Mouse (Mus musculus) small intestine, adult 2 months (tissue): ENCODE measurements around the gene Apba2.

ENCODE experiments used
- CTCF ChIP-seq: fragments of 200-500 bp; IDR thresholded peaks from 2 replicates; pipeline ENCODE4 v1.5.1; 2012; ENCODE audit warnings: low read depth, mild to moderate bottlenecking, control low read depth, inconsistent platforms, low read length, moderate library complexity, mixed read lengths; ENCODE audit not compliant: insufficient replicate concordance, insufficient read length; ENCODE audit errors: extremely low read depth
- POLR2A ChIP-seq: fragments of 200-500 bp; IDR thresholded peaks from 2 replicates; pipeline ENCODE4 v1.6.1; 2012; ENCODE audit warnings: low read depth, mild to moderate bottlenecking, control low read depth, inconsistent platforms, low read length, moderate library complexity

DNA sequence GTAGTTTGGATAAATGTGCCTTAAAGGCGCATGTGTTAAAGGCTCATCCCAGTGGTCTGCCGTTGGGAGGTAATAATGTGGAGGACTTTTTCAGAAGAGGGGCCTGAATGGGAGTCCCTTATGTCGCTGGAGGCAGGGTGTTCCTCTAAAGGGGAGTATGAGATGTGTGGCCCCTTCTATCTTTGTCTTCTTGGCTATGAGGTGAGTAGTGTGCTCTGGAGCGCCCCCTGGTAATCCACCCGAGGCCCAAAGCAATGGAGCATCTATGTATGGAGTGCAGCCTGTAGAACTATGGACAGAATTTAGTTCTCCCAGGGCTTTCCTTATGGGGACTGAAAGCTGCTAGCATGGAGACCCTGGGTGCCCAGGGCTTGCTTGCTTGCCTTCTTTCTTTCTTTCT is 18.0 kb downstream of the Apba2 start:
- no peak for TF ChIP-seq POLR2A
- TF ChIP-seq CTCF: no peak
